Mouse (Mus musculus) cerebellum, adult 9-11 months (tissue): ENCODE data around the gene Barx2.
A peak's percentile ranks its signal among the peaks of the same experiment; 100 is the strongest.
"Not testable (repeated sequence)": the region's sequence is repeated elsewhere in the genome, so short reads cannot be mapped to it uniquely, and the experiment has no call there.

Experiments used
- DNase-seq: peaks from one replicate; pipeline ENCODE4 v3.0.0; 2022

Barx2 gene

GRCm38 (mm10) chr9:31912921-31913738, at the start of gene Barx2:
Gene Barx2, minus strand, starts transcription at chr9:31913462.
- DNase-seq = peak; percentile 3

- peak; percentile 37 for DNase-seq
Measured at GRCm38 (mm10) chr9:31962265-31962664, 49.0 kb upstream of the Barx2 start.

- DNase-seq = no peak
Measured at GRCm38 (mm10) chr9:31960488-31960887, 47.2 kb upstream of the Barx2 start.

- no peak for DNase-seq
Measured at GRCm38 (mm10) chr9:31958120-31958519, 44.9 kb upstream of the Barx2 start.

GRCm38 (mm10) chr9:31950506-31950905, 37.2 kb upstream of the Barx2 start:
- no peak for DNase-seq

GRCm38 (mm10) chr9:31949031-31949430, 35.8 kb upstream of the Barx2 start:
- no peak for DNase-seq

- DNase-seq = no peak
Measured at GRCm38 (mm10) chr9:31947051-31947450, 33.8 kb upstream of the Barx2 start.

- DNase-seq = no peak
Measured at GRCm38 (mm10) chr9:31942334-31942733, 29.1 kb upstream of the Barx2 start.

GRCm38 (mm10) chr9:31936486-31936885, 23.2 kb upstream of the Barx2 start:
- DNase-seq = not testable (repeated sequence)

- no peak for DNase-seq
Measured at GRCm38 (mm10) chr9:31931691-31932090, 18.4 kb upstream of the Barx2 start.

GRCm38 (mm10) chr9:31931255-31931654, 18.0 kb upstream of the Barx2 start:
- no peak for DNase-seq

GRCm38 (mm10) chr9:31926766-31927165, 13.5 kb upstream of the Barx2 start:
- no peak for DNase-seq

- DNase-seq = peak; percentile 26
Measured at GRCm38 (mm10) chr9:31925830-31926624, 12.8 kb upstream of the Barx2 start.

GRCm38 (mm10) chr9:31923529-31923928, 10.3 kb upstream of the Barx2 start:
- no peak for DNase-seq

- DNase-seq = no peak
Measured at GRCm38 (mm10) chr9:31919802-31920201, 6.5 kb upstream of the Barx2 start.

- no peak for DNase-seq
Measured at GRCm38 (mm10) chr9:31916421-31916820, 3.2 kb upstream of the Barx2 start.

GRCm38 (mm10) chr9:31914871-31915270, 1.6 kb upstream of the Barx2 start:
- no peak for DNase-seq

GRCm38 (mm10) chr9:31913739-31914591, 703 bp upstream of the Barx2 start:
- no peak for DNase-seq

- DNase-seq = no peak
Measured at GRCm38 (mm10) chr9:31912553-31912920, 725 bp downstream of the Barx2 start.

GRCm38 (mm10) chr9:31910221-31910620, 3.0 kb downstream of the Barx2 start:
- DNase-seq = no peak

GRCm38 (mm10) chr9:31901781-31902180, 11.5 kb downstream of the Barx2 start:
- DNase-seq = no peak

GRCm38 (mm10) chr9:31894775-31895320, 18.4 kb downstream of the Barx2 start:
- no peak for DNase-seq

- no peak for DNase-seq
Measured at GRCm38 (mm10) chr9:31888333-31888732, 24.9 kb downstream of the Barx2 start.
